Mouse (Mus musculus) neural tube, embryonic 11.5 days (tissue): ENCODE measurements around the gene Cfap126. TPM values are rescaled to one million over a fixed set of nuclear protein-coding genes. Genes with fewer than 3 reads are reported as not detected.
"Not testable (repeated sequence)": the region's sequence is repeated elsewhere in the genome, so short reads cannot be mapped to it uniquely, and the experiment has no call there.

ENCODE experiments used
- ATAC-seq: fragments of 200-750 bp; cut with Nextera tagmentation; 2 replicates; pipeline ENCODE4 v1.8.0; 2017; ENCODE audit warnings: moderate number of reproducible peaks, mild to moderate bottlenecking, moderate TSS enrichment, moderate library complexity; ENCODE audit not compliant: insufficient read depth, low FRiP score, low TSS enrichment
- DNase-seq: peaks from one replicate; pipeline ENCODE4 v3.0.0-alpha.2; 2015; ENCODE audit warnings: low spot score
- H3K27ac ChIP-seq: fragments of 300-500 bp; sonication (generic); 2 replicates; pipeline ENCODE4 v1.5.1; 2014; ENCODE audit warnings: low read depth, mild to moderate bottlenecking, low read length
- H3K27me3 ChIP-seq: fragments of 300-500 bp; sonication (generic); 2 replicates; pipeline ENCODE4 v1.6.1; 2014; ENCODE audit warnings: mild to moderate bottlenecking, low read length, mixed read lengths; ENCODE audit not compliant: control insufficient read depth, insufficient read depth
- H3K36me3 ChIP-seq: fragments of 300-500 bp; sonication (generic); 2 replicates; pipeline ENCODE4 v1.6.1; 2014; ENCODE audit warnings: mild to moderate bottlenecking, low read length, moderate library complexity, mixed read lengths; ENCODE audit not compliant: control insufficient read depth, insufficient read depth
- H3K4me1 ChIP-seq: fragments of 300-500 bp; sonication (generic); 2 replicates; pipeline ENCODE4 v1.6.1; 2014; ENCODE audit warnings: low read length, mixed read lengths; ENCODE audit not compliant: control insufficient read depth, insufficient read depth
- H3K4me2 ChIP-seq: fragments of 300-500 bp; sonication (generic); 2 replicates; pipeline ENCODE4 v1.6.1; 2014; ENCODE audit warnings: low read depth, mild to moderate bottlenecking, moderate library complexity
- H3K4me3 ChIP-seq: fragments of 300-500 bp; sonication (generic); 2 replicates; pipeline ENCODE4 v1.5.1; 2014; ENCODE audit warnings: low read depth, low read length
- H3K9ac ChIP-seq: fragments of 300-500 bp; sonication (generic); 2 replicates; pipeline ENCODE4 v1.6.1; 2014; ENCODE audit warnings: mild to moderate bottlenecking, low read length
- H3K9me3 ChIP-seq: fragments of 300-500 bp; sonication (generic); 2 replicates; pipeline ENCODE4 v1.6.1; 2016; ENCODE audit warnings: low read length; ENCODE audit not compliant: control insufficient read depth
- WGBS: fragments of 180-500 bp; shearing (Covaris S2); extraction: QIAGEN DNeasy Blood & Tissue Kit; methylation state at CpG from one replicate; pipeline ENCODE4 v1.1.7; 2014; 5-methylcytosine and 5-hydroxymethylcytosine counted together
- polyA plus RNA-seq: library from polyadenylated mRNA; unstranded; fragments of >200 nt; fragmentation: Nextera tagmentation; extraction: Ambion mirVana; gene quantifications from 2 replicates; pipeline ENCODE4 v1.2.1, GENCODE M21; 2014

Gene Cfap126
- polyA plus RNA-seq, result 2.2 and 2.8 TPM in 2 replicates

DNA sequence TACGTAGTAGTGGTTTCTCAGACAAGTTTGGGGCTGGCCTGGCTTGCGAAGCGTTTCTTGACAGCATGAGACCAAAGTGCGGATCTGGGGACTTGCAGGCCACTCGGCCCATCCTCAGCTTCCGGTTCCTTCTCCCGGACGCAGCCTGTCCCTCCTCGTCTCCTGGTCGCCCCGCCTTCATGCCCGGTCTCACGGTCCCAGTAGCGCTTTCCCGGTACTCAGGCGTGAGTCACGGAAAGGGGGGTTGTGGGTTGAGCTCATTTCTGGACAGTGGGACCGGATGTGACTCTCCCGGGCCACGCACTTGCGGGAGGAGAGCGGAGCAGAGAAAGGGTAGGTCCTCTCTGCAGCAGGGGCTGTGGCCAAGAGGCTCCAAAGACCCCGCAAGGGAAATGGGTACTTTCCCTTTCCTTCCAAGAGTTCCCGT is at the start of gene Cfap126:
Gene Cfap126, plus strand, starts transcription at position 46 of the 427 bp plus-strand sequence.
- Histone ChIP-seq H3K4me2 (peak within 1 kb of the TSS; percentile 68), H3K4me3 (peak within 1 kb of the TSS; percentile 39), H3K9ac (peak within 1 kb of the TSS; percentile 58), H3K4me1 (peaks cover 3% of the 10 kb centered on the region; the same call in 1 of the 2 replicates), H3K36me3 (no peaks in the 10 kb centered on the region), H3K27me3 (no peaks in the 10 kb centered on the region), H3K9me3 (no peaks in the 10 kb centered on the region), H3K27ac (0 out of 2 replicates have a peak within 1 kb of the TSS, but pooled peaks have one; percentile 21)
- DNase-seq, result peak; percentile 74
- ATAC-seq, result peak; percentile 32
- WGBS, result under 1% methylated on average over 24 of the region's 24 CpGs

GRCm38 (mm10) chr1:171064491-171065242 is 49.1 kb upstream of the Cfap126 start, which contains the start of gene Fcgr3:
Fcgr3 (minus strand) TSS chr1:171064935.
- H3K9ac ChIP-seq, H3K36me3 ChIP-seq, H3K4me1 ChIP-seq, H3K27ac ChIP-seq, H3K9me3 ChIP-seq: not testable (repeated sequence)
- WGBS, result 1% methylated on average over 41 of the region's 75 CpGs
- H3K4me3 ChIP-seq, result peak within 1 kb of the TSS; percentile 31
- peak; percentile 61 for ATAC-seq
- peak; percentile 85 for DNase-seq
- peak within 1 kb of the TSS; percentile 31 for H3K4me2 ChIP-seq
- peaks cover 26% of the 10 kb centered on the region for H3K27me3 ChIP-seq

- not testable (repeated sequence) for H3K27ac ChIP-seq, DNase-seq, H3K9ac ChIP-seq, H3K4me1 ChIP-seq, H3K36me3 ChIP-seq, H3K9me3 ChIP-seq
- Histone ChIP-seq H3K4me2 (peak overlapping the region; percentile 31; the same call in 1 of the 2 replicates), H3K27me3 (peaks cover 30% of the 10 kb centered on the region), H3K4me3 (peak overlapping the region; percentile 31)
- ATAC-seq, result peak; percentile 39
- WGBS, result 1% methylated on average over 16 of the region's 35 CpGs
Observed at GRCm38 (mm10) chr1:171065243-171065587, 48.5 kb upstream of the Cfap126 start.

DNA sequence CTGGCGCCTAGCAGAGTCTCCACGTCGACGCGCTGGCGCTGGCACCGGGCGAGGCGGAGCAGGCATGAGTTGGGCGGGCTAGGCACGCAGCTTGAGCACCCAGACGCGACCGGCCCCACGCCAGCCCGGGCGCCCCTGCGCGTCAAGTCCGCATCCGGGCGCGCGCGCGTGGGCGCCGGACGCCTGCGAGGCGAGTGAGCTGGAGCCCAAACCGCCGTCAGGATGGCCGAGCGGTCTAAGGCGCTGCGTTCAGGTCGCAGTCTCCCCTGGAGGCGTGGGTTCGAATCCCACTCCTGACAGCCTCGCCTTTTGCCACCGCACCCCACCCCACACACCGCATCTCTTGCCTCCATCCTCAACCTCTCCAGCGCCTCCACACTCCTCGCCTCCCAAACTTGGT is 48.0 kb upstream of the Cfap126 start:
- Histone ChIP-seq H3K4me3 (0 out of 2 replicates have a peak overlapping the region, but pooled peaks have one; percentile 16), H3K27me3 (peaks cover 31% of the 10 kb centered on the region)
- not testable (repeated sequence) for H3K9me3 ChIP-seq, DNase-seq, H3K4me2 ChIP-seq, H3K27ac ChIP-seq, H3K9ac ChIP-seq, H3K4me1 ChIP-seq, H3K36me3 ChIP-seq
- peak; percentile 5; the same call in 1 of the 2 replicates for ATAC-seq
- WGBS, result 5% methylated on average over 25 of the region's 45 CpGs

DNA sequence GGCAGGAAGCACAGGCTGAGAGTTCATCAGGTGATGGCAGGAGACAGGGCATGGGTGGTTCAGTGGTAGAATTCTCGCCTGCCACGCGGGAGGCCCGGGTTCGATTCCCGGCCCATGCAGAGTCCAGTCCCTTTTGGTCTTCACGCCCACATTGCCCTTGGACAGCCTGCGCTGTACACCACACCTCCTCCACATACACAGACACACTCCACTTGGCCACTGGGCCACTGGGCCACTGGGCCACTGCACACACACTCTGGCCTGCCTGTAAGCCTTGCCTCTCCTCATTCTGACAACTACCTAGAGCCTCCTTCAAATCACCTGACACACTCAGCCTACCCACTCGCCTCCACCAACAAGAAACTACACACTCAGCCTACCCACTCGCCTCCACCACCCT is 47.1 kb upstream of the Cfap126 start:
- H3K4me3 ChIP-seq, DNase-seq, H3K4me2 ChIP-seq, H3K27ac ChIP-seq, H3K9ac ChIP-seq, H3K9me3 ChIP-seq, H3K36me3 ChIP-seq, H3K4me1 ChIP-seq: not testable (repeated sequence)
- H3K27me3 ChIP-seq, result peaks cover 37% of the 10 kb centered on the region
- 25% methylated on average over 2 of the region's 10 CpGs for WGBS
- peak; percentile 29 for ATAC-seq

- not testable (repeated sequence) for DNase-seq, H3K27ac ChIP-seq
Observed at GRCm38 (mm10) chr1:171067928-171068327, 45.8 kb upstream of the Cfap126 start.

DNA sequence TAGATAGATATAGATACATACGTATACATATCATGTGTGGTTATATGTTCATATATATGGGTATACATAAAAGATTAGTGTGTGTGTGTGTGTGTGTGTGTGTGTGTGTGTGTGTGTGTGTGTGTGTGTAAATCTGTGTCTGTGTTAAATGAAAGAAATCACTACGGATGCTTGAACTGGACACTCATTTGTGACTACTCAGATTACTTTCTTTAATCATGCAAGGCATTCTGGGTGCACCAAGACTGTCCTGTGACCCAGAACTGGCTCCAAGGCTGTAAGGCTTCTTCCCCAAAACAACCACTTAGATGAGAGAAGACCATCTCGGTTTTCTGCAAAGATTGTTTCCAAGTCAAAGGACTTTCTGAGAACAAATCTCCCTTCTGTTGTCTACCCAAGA is 44.2 kb upstream of the Cfap126 start:
- H3K4me2 ChIP-seq, ATAC-seq, H3K27ac ChIP-seq, H3K9me3 ChIP-seq, H3K36me3 ChIP-seq, H3K4me3 ChIP-seq, H3K4me1 ChIP-seq, H3K9ac ChIP-seq: not testable (repeated sequence)
- H3K27me3 ChIP-seq, result peaks cover 34% of the 10 kb centered on the region
- peak; percentile 30 for DNase-seq
- WGBS, result 68% methylated on average over 3 of the region's 3 CpGs

More at GRCm38 (mm10) chr1:171067928-171068327, 45.8 kb upstream of the Cfap126 start:
- not testable (repeated sequence) for H3K4me2 ChIP-seq, H3K4me1 ChIP-seq, H3K4me3 ChIP-seq, H3K36me3 ChIP-seq, H3K9me3 ChIP-seq, H3K9ac ChIP-seq, ATAC-seq
- H3K27me3 ChIP-seq, result peaks cover 37% of the 10 kb centered on the region
- 58% methylated on average over 4 of the region's 5 CpGs for WGBS

DNA sequence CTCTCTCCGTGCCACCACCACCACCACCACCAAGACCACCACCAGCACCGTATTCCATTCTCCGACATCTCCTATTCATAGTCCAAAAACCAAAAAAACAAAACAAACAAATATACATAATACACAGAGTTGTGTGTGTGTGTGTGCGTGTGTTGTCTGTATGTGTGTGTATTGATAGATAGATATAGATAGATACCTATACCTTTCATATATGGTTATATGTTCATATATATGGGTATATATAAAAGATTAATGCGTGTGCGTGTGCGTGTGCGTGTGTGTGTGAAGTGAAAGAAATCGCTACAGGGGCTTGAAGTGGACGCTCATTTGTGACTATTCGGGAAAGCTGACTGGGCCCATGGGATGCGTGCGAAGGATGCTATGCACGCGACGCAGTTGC is 42.8 kb upstream of the Cfap126 start:
- not testable (repeated sequence) for DNase-seq, H3K36me3 ChIP-seq, ATAC-seq, H3K4me1 ChIP-seq, H3K9ac ChIP-seq, H3K9me3 ChIP-seq, H3K4me3 ChIP-seq, H3K4me2 ChIP-seq, H3K27ac ChIP-seq
- 25% methylated on average over 11 of the region's 16 CpGs for WGBS
- H3K27me3 ChIP-seq, result peaks cover 27% of the 10 kb centered on the region

GRCm38 (mm10) chr1:171071726-171072125 is 42.0 kb upstream of the Cfap126 start:
- ATAC-seq, result peak; percentile 58
- not testable (repeated sequence) for DNase-seq, H3K27ac ChIP-seq, H3K4me3 ChIP-seq, H3K4me2 ChIP-seq, H3K9ac ChIP-seq, H3K9me3 ChIP-seq, H3K36me3 ChIP-seq, H3K4me1 ChIP-seq
- H3K27me3 ChIP-seq, result peaks cover 26% of the 10 kb centered on the region
- no CpG with 5 or more reads among the region's 35 CpGs for WGBS
